Mouse (Mus musculus) ovary, postnatal 14 days (tissue): ENCODE results near the gene Rap1gap.

Experiments used
- DNase-seq: peaks from one replicate; pipeline ENCODE4 v3.0.0; 2022; ENCODE audit warnings: low spot score

Rap1gap gene

GRCm38 (mm10) chr4:137724212-137724611 is 59.7 kb downstream of the Rap1gap start:
- DNase-seq, result no peak

GRCm38 (mm10) chr4:137724766-137725165 is 60.2 kb downstream of the Rap1gap start:
- DNase-seq, result peak; percentile 40

- no peak for DNase-seq
Measured at GRCm38 (mm10) chr4:137725541-137726145, 61.1 kb downstream of the Rap1gap start.

- DNase-seq, result no peak
Measured at GRCm38 (mm10) chr4:137726739-137727505, 62.4 kb downstream of the Rap1gap start.

- no peak for DNase-seq
Measured at GRCm38 (mm10) chr4:137727506-137728187, 63.1 kb downstream of the Rap1gap start.

- DNase-seq, result no peak
Measured at GRCm38 (mm10) chr4:137728399-137729154, 64.1 kb downstream of the Rap1gap start.

GRCm38 (mm10) chr4:137729155-137729855 is 64.8 kb downstream of the Rap1gap start:
- no peak for DNase-seq

- peak; percentile 92 for DNase-seq
Measured at GRCm38 (mm10) chr4:137730134-137730533, 65.6 kb downstream of the Rap1gap start.

GRCm38 (mm10) chr4:137730757-137731156 is 66.2 kb downstream of the Rap1gap start:
- no peak for DNase-seq

- DNase-seq, result no peak
Measured at GRCm38 (mm10) chr4:137731891-137732290, 67.4 kb downstream of the Rap1gap start.

GRCm38 (mm10) chr4:137732361-137732760 is 67.8 kb downstream of the Rap1gap start:
- no peak for DNase-seq

- DNase-seq, result no peak
Measured at GRCm38 (mm10) chr4:137732962-137733361, 68.4 kb downstream of the Rap1gap start.

- DNase-seq, result no peak
Measured at GRCm38 (mm10) chr4:137733459-137733858, 68.9 kb downstream of the Rap1gap start.

- no peak for DNase-seq
Measured at GRCm38 (mm10) chr4:137736220-137736701, 71.7 kb downstream of the Rap1gap start.

- no peak for DNase-seq
Measured at GRCm38 (mm10) chr4:137737760-137738159, 73.2 kb downstream of the Rap1gap start.

GRCm38 (mm10) chr4:137739151-137739923 is 74.8 kb downstream of the Rap1gap start:
- no peak for DNase-seq

GRCm38 (mm10) chr4:137740350-137740749 is 75.8 kb downstream of the Rap1gap start:
- no peak for DNase-seq

- no peak for DNase-seq
Measured at GRCm38 (mm10) chr4:137743791-137744190, 79.3 kb downstream of the Rap1gap start.

- DNase-seq, result no peak
Measured at GRCm38 (mm10) chr4:137744433-137744918, 80.0 kb downstream of the Rap1gap start.

- DNase-seq, result no peak
Measured at GRCm38 (mm10) chr4:137747091-137747490, 82.6 kb downstream of the Rap1gap start.
